Mouse (Mus musculus) embryonic facial prominence, embryonic 10.5 days (tissue): Measurements from ENCODE around the gene Sod3. TPM values are rescaled to one million over a fixed set of nuclear protein-coding genes. Genes with fewer than 3 reads are reported as not detected.

Source experiments
- polyA plus RNA-seq: library from polyadenylated mRNA; unstranded; fragments of >200 nt; fragmentation: Nextera tagmentation; extraction: Ambion mirVana; gene quantifications from 2 replicates; pipeline ENCODE4 v1.2.1, GENCODE M21; 2016

Sod3 gene
- polyA plus RNA-seq, 1 experiment from 2014 or later: 0.40 TPM

Other genes with a start within 250 kb of the Sod3 start
- gene Dhx15, start 173.3 kb upstream of the Sod3 start, polyA plus RNA-seq: 214 and 221 TPM in 2 replicates
- gene Ccdc149, start 107.7 kb downstream of the Sod3 start, polyA plus RNA-seq: 1.4 and 1.5 TPM in 2 replicates
- 1.7 and 2.0 TPM in 2 replicates for gene Lgi2, start 202.7 kb downstream of the Sod3 start, polyA plus RNA-seq